Mouse (Mus musculus) cerebellum, adult 2 months (tissue): ENCODE data around the gene Mrpl17.

ENCODE experiments used
- CTCF ChIP-seq: fragments of 200-500 bp; IDR thresholded peaks from 2 replicates; pipeline ENCODE4 v1.5.1; 2011; ENCODE audit warnings: low read depth, mild to moderate bottlenecking, control low read depth, low read length, moderate library complexity, borderline replicate concordance; ENCODE audit not compliant: insufficient read depth
- POLR2A ChIP-seq: fragments of 200-500 bp; IDR thresholded peaks from 2 replicates; pipeline ENCODE4 v1.6.1; 2011; ENCODE audit warnings: low read length, control low read depth, borderline replicate concordance; ENCODE audit not compliant: insufficient read depth

DNA sequence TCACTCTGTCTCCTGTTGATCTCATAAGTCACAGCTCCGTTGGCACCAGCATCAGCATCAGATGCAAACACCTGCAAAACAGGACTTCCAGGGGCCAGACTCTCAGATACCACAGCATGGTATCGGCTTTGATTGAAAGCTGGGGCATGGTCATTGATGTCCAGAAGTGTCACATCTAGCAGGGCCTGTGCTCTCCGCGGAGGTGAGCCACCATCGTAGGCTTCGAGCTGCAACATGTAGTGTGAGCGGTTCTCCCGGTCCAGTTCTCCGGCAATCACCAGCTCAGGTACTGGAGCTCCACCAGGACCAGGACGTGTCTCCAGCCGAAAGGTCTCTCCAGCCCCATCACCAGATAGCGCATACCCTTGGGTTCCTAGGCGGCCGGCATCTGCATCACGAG lies 38.6 kb downstream of the Mrpl17 start:
- TF ChIP-seq CTCF (no peak), POLR2A (no peak)
